Mouse (Mus musculus) heart, adult 2 months (tissue): ENCODE measurements around the gene Gale. TPM values are rescaled to one million over a fixed set of nuclear protein-coding genes. Genes with fewer than 3 reads are reported as not detected.
A peak's percentile ranks its signal among the peaks of the same experiment; 100 is the strongest.
"Not testable (repeated sequence)": the region's sequence is repeated elsewhere in the genome, so short reads cannot be mapped to it uniquely, and the experiment has no call there.

Experiments used
- DNase-seq, 2 experiments: peaks; one replicate each; pipeline ENCODE4 v3.0.0; 2021
- H3K27ac ChIP-seq: fragments of 200-600 bp; 2 replicates; pipeline ENCODE4 v1.8.1; 2022
- H3K27me3 ChIP-seq: fragments of 200-500 bp; 2 replicates; pipeline ENCODE4 v1.6.1; 2012; ENCODE audit warnings: mild to moderate bottlenecking, low read length, inconsistent platforms, mixed read lengths; ENCODE audit not compliant: control insufficient read depth, insufficient read depth
- H3K36me3 ChIP-seq: fragments of 200-500 bp; 2 replicates; pipeline ENCODE4 v1.6.1; 2012; ENCODE audit warnings: low read length, inconsistent platforms; ENCODE audit not compliant: control insufficient read depth, insufficient read depth
- H3K4me1 ChIP-seq: fragments of 200-500 bp; 2 replicates; pipeline ENCODE4 v1.6.1; 2011; ENCODE audit warnings: low read length; ENCODE audit not compliant: control insufficient read depth, insufficient read depth
- H3K4me3 ChIP-seq: fragments of 200-600 bp; 2 replicates; pipeline ENCODE4 v1.8.1; 2022
- H3K79me2 ChIP-seq: fragments of 200-500 bp; replicated peaks from 2 replicates; pipeline ENCODE4 v1.6.1; 2012; ENCODE audit warnings: mild to moderate bottlenecking, inconsistent platforms, low read length, moderate library complexity, mixed read lengths; ENCODE audit not compliant: control insufficient read depth, insufficient read depth
- H3K9ac ChIP-seq: fragments of 200-500 bp; 2 replicates; pipeline ENCODE4 v1.6.1; 2012; ENCODE audit warnings: low read depth, mild to moderate bottlenecking, control low read depth, inconsistent platforms, low read length, mixed read lengths
- CTCF ChIP-seq: fragments of 200-600 bp; IDR thresholded peaks from 2 replicates; pipeline ENCODE4 v1.8.1; 2022; ENCODE audit warnings: antibody characterized with exemption, mild to moderate bottlenecking, moderate library complexity
- EP300 ChIP-seq: fragments of 200-500 bp; IDR thresholded peaks from 2 replicates; pipeline ENCODE4 v1.6.1; 2011; ENCODE audit warnings: low read depth, low read length, control low read depth; ENCODE audit not compliant: insufficient read depth
- POLR2A ChIP-seq: fragments of 200-500 bp; IDR thresholded peaks from 2 replicates; pipeline ENCODE4 v1.6.1; 2011; ENCODE audit warnings: mild to moderate bottlenecking, low read depth, low read length, control low read depth; ENCODE audit not compliant: insufficient read depth
- WGBS: fragments of 180-500 bp; shearing (Covaris S2); methylation state at CpG from one replicate; pipeline ENCODE4 v1.1.7; 2018; 5-methylcytosine and 5-hydroxymethylcytosine counted together
- intact Hi-C: fragments of 180-260 bp; cut with DNase I; formaldehyde crosslinking; loops from one replicate; pipeline ENCODE4 v1.15.1; 2025
- polyA plus RNA-seq: library from polyadenylated mRNA; depleted of rRNA; stranded (reverse); fragments of >200 nt; gene quantifications from 2 replicates; pipeline ENCODE4 v1.2.3, GENCODE M21; 2012
- total RNA-seq, 2 experiments: library from RNA; stranded (reverse); gene quantifications; 2 replicates each; pipeline ENCODE4 v1.2.3; 2021

Gene Gale
- total and polyA plus RNA-seq, 3 experiments: 1.6 to 4.6 (median 2.0) TPM

- Histone ChIP-seq H3K36me3 (no peaks in the 10 kb centered on the region), H3K27me3 (no peaks in the 10 kb centered on the region), H3K27ac (peak overlapping the region; percentile 86), H3K79me2 (peaks cover 2% of the 10 kb centered on the region; the same call in 1 of the 2 replicates), H3K4me3 (peak overlapping the region; percentile 96), H3K4me1 (peaks cover 7% of the 10 kb centered on the region), H3K9ac (peak overlapping the region; percentile 8; the same call in 1 of the 2 replicates)
- 31% methylated on average over 13 of the region's 13 CpGs for WGBS
- intact Hi-C loops: loop anchor here (10.0 kb wide), 1 partner anchor 182 kb away; no protein-coding TSS in a partner anchor
- DNase-seq: peak; percentile 18 to 38
- no peak for TF ChIP-seq EP300
- TF ChIP-seq CTCF: no peak
- TF ChIP-seq POLR2A: no peak
Observed at GRCm38 (mm10) chr4:135972911-135973811, 9.6 kb downstream of the Gale start.

- Histone ChIP-seq H3K36me3 (no peaks in the 10 kb centered on the region), H3K4me3 (no peak overlapping the region), H3K4me1 (peaks cover 7% of the 10 kb centered on the region), H3K9ac (no peak overlapping the region), H3K27ac (no peak overlapping the region), H3K27me3 (no peaks in the 10 kb centered on the region), H3K79me2 (peaks cover 2% of the 10 kb centered on the region; the same call in 1 of the 2 replicates)
- WGBS: 91% methylated on average over 12 of the region's 12 CpGs
- TF ChIP-seq CTCF (no peak), EP300 (no peak), POLR2A (no peak)
- intact Hi-C loops: loop anchor here (10.0 kb wide), 1 partner anchor 179 kb away; no protein-coding TSS in a partner anchor
- no peak for DNase-seq
Observed at GRCm38 (mm10) chr4:135976146-135976545, 12.6 kb downstream of the Gale start.

- H3K9ac ChIP-seq, H3K4me1 ChIP-seq, intact Hi-C loops, DNase-seq, H3K27ac ChIP-seq, H3K27me3 ChIP-seq, H3K4me3 ChIP-seq, H3K36me3 ChIP-seq, H3K79me2 ChIP-seq: not testable (repeated sequence)
- WGBS: 92% methylated on average over 5 of the region's 5 CpGs
Observed at GRCm38 (mm10) chr4:135980223-135980622, 16.7 kb downstream of the Gale start.

GRCm38 (mm10) chr4:135981524-135982063, 18.1 kb downstream of the Gale start:
- WGBS: 55% methylated on average over 7 of the region's 7 CpGs
- intact Hi-C loops: no loop called here
- Histone ChIP-seq H3K27me3 (no peaks in the 10 kb centered on the region), H3K27ac (no peak overlapping the region), H3K4me1 (peaks cover 4% of the 10 kb centered on the region), H3K4me3 (no peak overlapping the region), H3K9ac (no peak overlapping the region), H3K36me3 (no peaks in the 10 kb centered on the region), H3K79me2 (no peaks in the 10 kb centered on the region)
- TF ChIP-seq CTCF (no peak), EP300 (no peak), POLR2A (no peak)
- DNase-seq: no peak

- intact Hi-C loops: no loop called here
- no peak overlapping the region for H3K4me3 ChIP-seq
- H3K36me3 ChIP-seq: no peaks in the 10 kb centered on the region
- no peak for DNase-seq
- 80% methylated on average over 5 of the region's 5 CpGs for WGBS
- H3K27ac ChIP-seq: no peak overlapping the region
- no peak overlapping the region for H3K9ac ChIP-seq
- no peaks in the 10 kb centered on the region for H3K79me2 ChIP-seq
- peaks cover 4% of the 10 kb centered on the region for H3K4me1 ChIP-seq
- no peaks in the 10 kb centered on the region for H3K27me3 ChIP-seq
- TF ChIP-seq POLR2A (no peak), EP300 (no peak), CTCF (no peak)
Observed at GRCm38 (mm10) chr4:135984556-135984955, 21.0 kb downstream of the Gale start.

- no peaks in the 10 kb centered on the region for H3K36me3 ChIP-seq
- H3K4me1 ChIP-seq: peaks cover 4% of the 10 kb centered on the region
- DNase-seq: no peak
- no peak for TF ChIP-seq CTCF
- no peak for TF ChIP-seq EP300
- no peak for TF ChIP-seq POLR2A
- H3K27me3 ChIP-seq: no peaks in the 10 kb centered on the region
- no peak overlapping the region for H3K27ac ChIP-seq
- intact Hi-C loops: loop anchor here (5.0 kb wide), 2 partner anchors 37 to 67 kb away; partner anchors contain the start of genes Eloa and Rpl11
- H3K9ac ChIP-seq: no peak overlapping the region
- no peaks in the 10 kb centered on the region for H3K79me2 ChIP-seq
- H3K4me3 ChIP-seq: no peak overlapping the region
- 83% methylated on average over 5 of the region's 5 CpGs for WGBS
Observed at GRCm38 (mm10) chr4:135985193-135985592, 21.7 kb downstream of the Gale start.
